Mouse (Mus musculus) cerebellum, adult 11 months (tissue): ENCODE measurements at regions not wholly inside any gene's neighbourhood (a gene's known extent, or its start where the extent isn't known, plus 50 kb on each side); places are given as distances from the start of the nearest gene placed in this dataset.

Experiments used
- DNase-seq: peaks from one replicate; pipeline ENCODE4 v3.0.0; 2022

GRCm38 (mm10) chr17:51393771-51394221 is 214.6 kb upstream of the Tbc1d5 start:
- peak; percentile 2 for DNase-seq

DNA sequence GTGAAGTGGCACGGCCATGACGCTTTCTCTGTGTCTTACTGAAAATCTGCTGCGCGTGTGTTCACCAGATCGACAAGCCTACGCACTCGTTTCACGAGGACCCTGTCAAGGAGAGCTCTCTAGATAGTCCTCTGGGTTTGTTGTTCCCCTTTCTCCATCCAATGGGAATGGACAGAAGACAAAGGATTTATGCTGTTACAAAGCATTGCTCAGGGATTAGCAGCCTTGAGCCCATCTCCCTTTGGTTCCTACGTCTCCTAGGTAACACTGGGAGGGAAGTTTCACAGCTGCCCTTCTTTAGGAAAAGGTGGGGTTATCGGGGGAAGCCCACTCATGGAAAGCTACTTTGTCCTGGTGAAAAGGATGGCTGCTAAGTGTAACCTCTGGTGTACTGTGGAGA is 212.7 kb upstream of the Tbc1d5 start:
- DNase-seq, result no peak

- no peak for DNase-seq
Observed at GRCm38 (mm10) chr17:51382552-51382951, 203.4 kb upstream of the Tbc1d5 start.

- DNase-seq, result no peak
Observed at GRCm38 (mm10) chr17:51371937-51372479, 192.9 kb upstream of the Tbc1d5 start.

DNA sequence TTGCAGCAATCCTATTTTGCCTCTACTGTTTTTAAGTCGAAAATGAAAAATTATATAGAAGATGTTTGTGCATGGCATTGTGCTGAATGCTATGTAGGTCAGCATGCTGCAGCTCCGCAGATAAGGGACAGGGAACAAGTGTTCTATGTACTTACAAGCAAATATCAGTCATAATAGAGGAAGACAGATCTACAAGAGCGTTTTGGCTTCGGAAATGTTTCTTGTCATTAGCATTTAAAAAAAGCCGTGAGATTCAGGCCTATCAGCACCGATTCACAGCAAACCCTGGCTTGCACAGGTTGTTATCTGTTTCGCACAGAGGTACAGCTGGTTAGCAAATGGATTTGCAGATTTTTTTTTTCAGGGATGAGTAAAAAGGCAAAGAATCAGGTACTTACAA is 191.8 kb upstream of the Tbc1d5 start:
- no peak for DNase-seq

- DNase-seq, result no peak
Observed at GRCm38 (mm10) chr17:51370085-51370484, 190.9 kb upstream of the Tbc1d5 start.

DNA sequence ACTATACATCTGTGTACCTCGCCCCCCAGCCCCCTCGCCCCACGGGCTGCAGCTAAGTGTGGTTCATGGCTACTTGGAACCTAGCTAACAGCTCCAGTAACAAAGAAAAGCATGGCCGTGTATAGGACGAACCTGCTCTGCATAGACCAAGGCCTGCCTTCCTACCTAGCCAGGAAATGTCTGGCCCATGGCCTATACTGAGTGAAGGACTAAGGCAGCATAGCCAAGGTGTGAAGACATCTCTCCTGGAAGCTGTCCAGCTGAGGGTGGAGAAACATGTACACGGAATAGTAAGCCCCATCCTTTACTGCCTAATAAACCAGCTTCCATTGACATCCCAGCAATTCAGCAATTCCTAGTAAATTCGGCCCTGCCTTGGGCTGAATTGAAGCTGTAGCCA is 183.6 kb upstream of the Tbc1d5 start:
- DNase-seq, result no peak

GRCm38 (mm10) chr17:51362271-51362670 is 183.1 kb upstream of the Tbc1d5 start:
- no peak for DNase-seq

DNA sequence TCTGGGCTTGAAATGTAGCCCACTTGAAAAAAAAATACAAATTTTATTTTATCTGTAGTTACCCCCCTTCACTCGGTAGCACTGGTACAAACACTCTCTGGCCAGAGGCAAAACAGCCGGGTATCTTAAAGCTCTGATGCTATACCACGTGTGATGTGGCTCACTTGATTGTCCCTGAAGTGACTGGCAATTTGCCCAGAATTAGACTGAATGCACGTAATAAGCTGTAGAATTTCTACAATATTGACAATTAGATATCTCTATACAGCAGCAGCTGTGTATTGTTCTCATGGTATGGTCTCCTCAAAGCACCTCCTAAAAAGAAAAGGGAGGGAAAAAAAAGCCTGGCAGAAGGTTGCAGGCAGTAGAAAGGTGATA is 179.2 kb upstream of the Tbc1d5 start:
- DNase-seq, result no peak

DNA sequence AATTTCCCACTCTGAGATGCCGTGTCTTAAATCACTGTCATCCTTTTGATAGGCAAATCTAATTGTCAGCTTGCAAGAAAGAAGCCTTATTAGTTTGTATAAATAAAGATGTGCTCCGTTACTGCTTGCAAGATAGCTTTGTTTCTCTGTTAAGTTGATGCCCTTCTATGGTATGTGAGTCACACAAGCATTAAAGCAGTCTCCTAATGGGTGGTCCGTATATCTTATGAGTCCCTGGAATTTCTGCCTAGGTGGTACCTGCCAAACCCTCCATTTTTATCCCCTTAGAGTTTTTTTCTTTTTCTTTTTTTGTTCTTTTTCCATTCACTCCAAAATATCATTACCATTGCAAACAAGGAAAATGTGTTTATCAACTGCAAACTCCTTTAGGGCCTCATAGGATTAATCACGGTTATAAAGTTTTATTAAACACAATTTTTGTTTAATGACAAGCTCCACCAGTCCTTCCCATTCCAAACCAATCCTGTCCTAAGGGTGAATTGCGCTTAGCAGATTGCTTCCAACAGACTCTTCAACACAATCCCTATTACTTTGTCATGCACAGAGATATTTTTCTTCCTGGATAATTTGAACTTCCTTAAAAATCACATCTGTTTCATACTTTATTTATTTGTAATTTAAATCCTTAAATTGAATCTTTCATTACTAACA is 178.7 kb upstream of the Tbc1d5 start:
- no peak for DNase-seq

DNA sequence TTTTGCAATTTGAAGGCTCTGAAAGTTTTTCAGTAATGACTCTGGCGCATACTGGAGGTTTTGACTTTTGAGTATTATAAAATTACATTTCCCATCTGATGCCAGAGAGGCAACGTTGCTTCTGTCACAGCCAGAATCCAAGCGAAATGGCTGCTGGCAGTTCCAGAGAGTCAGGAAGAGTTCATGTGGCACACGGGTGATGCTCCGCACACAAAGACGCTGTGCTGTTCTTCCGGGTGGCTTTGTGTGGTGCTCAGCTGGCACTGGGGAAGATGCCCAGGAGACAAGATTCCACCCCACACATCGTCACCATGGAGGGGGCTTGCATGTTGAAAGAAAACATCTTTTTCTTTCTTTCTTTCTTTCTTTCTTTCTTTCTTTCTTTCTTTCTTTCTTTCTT is 177.3 kb upstream of the Tbc1d5 start:
- DNase-seq, result no peak

- no peak for DNase-seq
Observed at GRCm38 (mm10) chr17:51321868-51322267, 142.7 kb upstream of the Tbc1d5 start.

- DNase-seq, result peak; percentile 1
Observed at GRCm38 (mm10) chr17:51321025-51321424, 141.9 kb upstream of the Tbc1d5 start.

DNA sequence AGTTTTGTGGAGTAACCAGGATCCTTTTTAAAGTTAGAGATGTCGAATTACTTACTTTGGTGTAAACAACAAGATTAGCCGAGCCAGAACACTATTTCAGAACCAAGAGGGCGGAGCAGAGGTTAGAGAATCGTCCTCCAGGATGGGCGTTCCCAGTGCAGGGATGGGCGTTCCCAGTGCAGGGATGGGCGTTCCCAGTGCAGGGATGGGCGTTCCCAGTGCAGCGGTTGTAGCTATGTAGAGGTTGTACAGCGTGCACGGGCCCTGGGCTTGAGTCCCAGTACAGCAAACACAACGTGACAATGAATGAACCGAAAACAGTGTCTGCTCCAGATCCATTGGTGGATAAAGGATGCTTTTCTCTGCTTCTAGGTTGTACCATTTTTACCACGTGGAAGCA is 125.8 kb upstream of the Tbc1d5 start:
- DNase-seq, result no peak

DNA sequence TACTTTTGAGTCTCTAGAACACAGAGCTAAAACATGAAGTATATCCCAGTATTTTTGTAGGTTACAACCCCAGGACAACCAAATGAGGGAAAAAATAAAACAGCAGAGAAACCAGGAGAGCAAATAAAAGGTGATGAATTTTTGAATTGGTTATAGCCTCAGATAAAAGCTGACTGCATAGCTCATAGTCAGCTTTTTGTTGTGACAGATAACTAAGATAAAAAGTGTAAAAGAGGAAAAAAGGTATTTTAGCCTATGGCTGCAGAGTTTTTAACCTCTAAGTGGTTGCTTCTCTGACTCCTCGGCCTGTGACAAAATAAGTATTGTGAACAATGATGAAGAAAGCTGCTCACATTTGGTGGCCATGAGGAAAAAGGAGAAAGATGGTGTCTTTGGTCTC is 111.6 kb upstream of the Tbc1d5 start:
- no peak for DNase-seq

GRCm38 (mm10) chr17:51288751-51289150 is 109.6 kb upstream of the Tbc1d5 start:
- DNase-seq, result peak; percentile 12

- DNase-seq, result no peak
Observed at GRCm38 (mm10) chr17:51287878-51288277, 108.7 kb upstream of the Tbc1d5 start.

GRCm38 (mm10) chr17:51285362-51285761 is 106.2 kb upstream of the Tbc1d5 start:
- no peak for DNase-seq

DNA sequence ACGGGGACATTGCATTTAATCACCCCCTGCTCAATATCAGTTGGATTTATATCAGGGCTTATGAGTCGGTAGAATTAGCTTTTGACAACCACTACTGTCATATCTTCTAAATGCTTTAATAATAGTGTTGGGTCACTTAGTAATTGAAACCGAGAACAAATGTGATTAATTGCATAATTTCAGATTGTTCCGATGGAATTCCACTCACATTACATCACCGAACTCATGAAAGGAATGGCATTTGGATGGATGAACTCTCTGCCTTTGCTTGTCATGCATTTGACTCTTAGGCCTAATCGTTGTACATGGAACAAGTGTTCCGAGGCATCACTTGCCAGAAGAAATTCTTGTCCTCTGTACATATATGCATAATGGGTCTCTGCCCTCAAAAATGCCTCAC is 99.6 kb upstream of the Tbc1d5 start:
- DNase-seq, result no peak

GRCm38 (mm10) chr17:51278094-51278493 is 98.9 kb upstream of the Tbc1d5 start:
- DNase-seq, result no peak

DNA sequence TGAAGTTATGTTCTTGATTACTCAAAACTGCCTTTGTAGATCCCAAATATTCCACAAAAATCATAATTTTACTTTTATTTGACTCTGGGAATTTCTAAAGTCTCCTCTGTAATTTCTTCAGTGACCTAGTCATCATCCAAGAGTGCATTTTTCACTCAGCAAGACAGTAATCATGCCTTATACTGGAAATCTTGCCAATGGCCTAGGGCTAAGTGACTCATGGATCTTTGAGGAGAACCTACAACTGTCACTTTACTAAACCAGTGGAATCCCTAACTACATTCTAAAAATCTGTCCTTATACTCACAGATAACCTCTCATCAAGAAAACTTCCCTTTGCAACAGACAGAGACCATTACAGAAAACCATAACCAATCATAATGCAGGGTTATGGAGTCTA is 98.0 kb upstream of the Tbc1d5 start:
- no peak for DNase-seq

- DNase-seq, result no peak
Observed at GRCm38 (mm10) chr17:51272025-51272424, 92.9 kb upstream of the Tbc1d5 start.

GRCm38 (mm10) chr17:51262946-51263345 is 83.8 kb upstream of the Tbc1d5 start:
- DNase-seq, result no peak

GRCm38 (mm10) chr17:51262404-51262803 is 83.3 kb upstream of the Tbc1d5 start:
- DNase-seq, result no peak

DNA sequence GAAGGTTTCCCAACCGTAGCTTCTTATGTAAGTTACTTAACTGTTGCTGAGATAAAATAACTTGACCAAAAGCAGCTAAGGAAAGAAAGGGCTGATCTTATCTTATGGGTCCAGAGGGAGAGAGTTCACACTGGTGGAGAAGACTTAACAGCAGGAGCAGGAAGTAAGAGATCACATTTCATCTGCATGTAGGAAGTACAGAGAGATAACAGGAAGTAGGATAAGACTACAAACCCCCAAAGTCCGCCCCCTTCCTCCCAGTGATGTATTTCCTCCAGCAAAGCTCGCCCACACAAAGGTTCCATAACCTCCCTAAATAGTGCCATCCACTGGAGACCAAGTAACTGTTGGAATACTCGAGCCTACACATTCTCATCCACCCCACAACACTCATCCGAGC is 79.2 kb upstream of the Tbc1d5 start:
- DNase-seq, result no peak
